8 mouse cellular contexts compared by ENCODE assay signal in the genomic region with DNA sequence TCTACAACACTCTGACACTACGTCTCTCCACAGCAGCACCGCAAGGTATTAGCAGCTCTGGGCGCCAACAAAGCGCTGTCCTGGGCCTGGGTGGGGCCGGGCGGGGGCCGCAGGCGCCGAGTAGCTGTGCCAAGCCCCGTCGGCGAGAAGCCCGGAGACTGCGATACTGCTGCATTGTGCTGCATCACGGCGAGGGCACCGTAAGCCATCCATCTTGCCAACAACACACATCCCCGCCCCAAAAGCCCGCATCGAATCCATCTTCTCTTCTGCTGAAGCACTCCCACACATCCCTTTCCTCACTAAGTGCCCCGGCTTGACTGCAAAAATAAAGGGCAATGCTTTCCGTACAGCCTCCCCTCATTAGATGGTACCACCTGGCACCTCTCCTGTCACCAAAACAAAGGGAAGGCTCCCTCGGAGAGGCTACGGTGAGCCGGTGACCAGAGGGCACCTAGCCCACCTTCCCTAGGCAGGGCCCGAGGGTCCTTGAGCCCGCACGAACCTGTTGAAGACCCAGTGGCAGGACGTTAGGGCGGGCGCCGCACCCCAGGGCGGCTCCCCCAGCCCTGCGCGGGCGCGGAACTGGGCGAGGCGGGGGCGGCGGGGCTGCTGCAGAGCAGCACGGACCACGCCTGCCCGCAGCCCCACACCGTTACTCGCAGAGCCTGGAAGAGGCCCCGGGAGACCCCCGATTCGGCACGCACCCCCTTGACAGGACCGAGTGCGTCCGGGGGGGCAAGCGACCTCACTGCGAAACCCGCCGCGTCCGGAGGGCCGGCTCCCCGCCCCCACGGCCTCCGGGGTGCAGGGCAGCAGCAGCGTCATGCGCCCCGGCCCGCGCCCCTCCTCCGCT. TPM values are rescaled to one million over a fixed set of nuclear protein-coding genes. Genes with fewer than 3 reads are reported as not detected.
A peak's percentile ranks its signal among the peaks of the same experiment; 100 is the strongest.
DNase-seq lines count a peak whose midpoint lies in the region; ATAC-seq and TF ChIP-seq lines count a peak whose summit lies in the region.

No protein-coding gene starts in this region.

- no peaks in the 10 kb centered on the region for H3K36me3 ChIP-seq in forebrain, embryonic 16.5 days (ENCODE audit: control insufficient read depth, insufficient read depth)
- H3K36me3 ChIP-seq in lung, embryonic 14.5 days (ENCODE audit: insufficient read depth) = no peaks in the 10 kb centered on the region

- peak; percentile 46 for DNase-seq in ES-CJ7 (ENCODE audit: low read depth, low spot score)
- peak; percentile 70 for DNase-seq in cerebellum, adult 11 months
- peak; percentile 76 for DNase-seq in heart, postnatal 4 days
- peak; percentile 81 for DNase-seq in layer of hippocampus, adult 9-11 months
- peak; percentile 63 for DNase-seq in lung, embryonic 14.5 days
- DNase-seq in ovary, postnatal 14 days (ENCODE audit: low spot score) = peak; percentile 39
- DNase-seq in thymus, postnatal 4 days = peak; percentile 59

- under 1% methylated on average over 64 of the region's 69 CpGs for WGBS in forebrain, embryonic 16.5 days
- under 1% methylated on average over 57 of the region's 69 CpGs for WGBS in lung, embryonic 14.5 days

- H3K27me3 ChIP-seq in forebrain, embryonic 16.5 days (replicated peaks; ENCODE audit: control insufficient read depth, insufficient read depth, low read length) = 0 out of 2 replicates have a peak, but pooled peaks cover 2% of the 10 kb centered on the region
- H3K27me3 ChIP-seq in lung, embryonic 14.5 days (ENCODE audit: insufficient read depth, low read length) = no peaks in the 10 kb centered on the region

- peaks cover 23% of the 10 kb centered on the region for H3K4me1 ChIP-seq in forebrain, embryonic 16.5 days (replicated peaks; ENCODE audit: control insufficient read depth, insufficient read depth, low read length)
- peaks cover 20% of the 10 kb centered on the region for H3K4me1 ChIP-seq in lung, embryonic 14.5 days (ENCODE audit: insufficient read depth)

- peak overlapping the region; percentile 65 for H3K4me2 ChIP-seq in forebrain, embryonic 16.5 days (ENCODE audit: low read length)
- peak overlapping the region; percentile 79 for H3K4me2 ChIP-seq in lung, embryonic 14.5 days

- no peaks in the 10 kb centered on the region for H3K9me3 ChIP-seq in forebrain, embryonic 16.5 days (ENCODE audit: control insufficient read depth, low read length)
- no peaks in the 10 kb centered on the region for H3K9me3 ChIP-seq in lung, embryonic 14.5 days (ENCODE audit: low read depth, low read length)

- H3K4me3 ChIP-seq in forebrain, embryonic 16.5 days (replicated peaks; ENCODE audit: low read length) = peak overlapping the region; percentile 99
- peak overlapping the region; percentile 98 for H3K4me3 ChIP-seq in lung, embryonic 14.5 days (ENCODE audit: low read depth, low read length)

- peak; percentile 72 for ATAC-seq in forebrain, embryonic 16.5 days
- peak; percentile 63 for ATAC-seq in lung, embryonic 14.5 days (ENCODE audit: insufficient read depth)

- H3K27ac ChIP-seq in forebrain, embryonic 16.5 days (ENCODE audit: low read length) = peak overlapping the region; percentile 93
- H3K27ac ChIP-seq in lung, embryonic 14.5 days (ENCODE audit: low read depth) = peak overlapping the region; percentile 95

- TF ChIP-seq CTCF in lung, embryonic 14.5 days (IDR thresholded peaks at IDR 0.05; ENCODE audit: low read depth) = no peak

- H3K9ac ChIP-seq in forebrain, embryonic 16.5 days (replicated peaks; ENCODE audit: low read depth, low read length) = peak overlapping the region; percentile 98
- peak overlapping the region; percentile 84 for H3K9ac ChIP-seq in lung, embryonic 14.5 days

RNA-seq across cellular contexts. Expression of a gene that starts 0.7 kb away (rescaled TPM):
- 149 and 159 TPM in 2 replicates for polyA plus RNA-seq in forebrain, embryonic 16.5 days (2015; fragmentation: Nextera tagmentation; extraction: Ambion mirVana)
- 100 to 1,000 TPM; 571 to 581 TPM for total RNA-seq in heart, postnatal 4 days (2021)
- polyA plus RNA-seq in lung, embryonic 14.5 days (2014; fragmentation: Nextera tagmentation; extraction: Ambion mirVana) = 164 and 168 TPM in 2 replicates

Comparison
In these comparisons a context has a peak if more than half of its experiments do, and no peak if none do; other contexts are left out.
1. Peak in every context shown above with its lines: DNase-seq, ATAC-seq, H3K4me3 ChIP-seq and H3K27ac ChIP-seq.